Mouse (Mus musculus): ENCODE data around the gene Gk2.

Gene Gk2

DNA sequence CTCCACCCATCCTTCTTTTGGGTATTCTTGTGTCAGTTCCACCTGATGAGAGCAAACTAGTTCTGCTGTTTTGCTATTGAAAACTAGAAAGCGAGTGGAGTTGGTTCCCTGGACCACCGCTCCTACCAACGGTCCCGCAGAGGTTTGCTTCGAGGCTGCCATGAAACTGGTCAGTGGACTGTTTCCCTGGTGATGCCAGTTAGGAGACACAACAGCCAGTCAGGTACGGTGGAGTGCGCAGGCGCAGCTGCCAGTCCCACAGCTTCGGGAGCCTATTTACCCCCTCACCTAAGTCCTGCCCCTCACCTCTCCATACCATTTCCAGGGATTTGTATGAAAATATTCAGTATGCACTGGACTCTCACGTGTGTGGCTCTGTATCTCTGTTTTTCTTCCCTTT, at the start of gene Gk2:
Gk2 (minus strand) TSS at position 206 of the 400 bp plus-strand sequence.
- no peak for DNase-seq (ENCODE audit: extremely low read depth, low read depth)

DNA sequence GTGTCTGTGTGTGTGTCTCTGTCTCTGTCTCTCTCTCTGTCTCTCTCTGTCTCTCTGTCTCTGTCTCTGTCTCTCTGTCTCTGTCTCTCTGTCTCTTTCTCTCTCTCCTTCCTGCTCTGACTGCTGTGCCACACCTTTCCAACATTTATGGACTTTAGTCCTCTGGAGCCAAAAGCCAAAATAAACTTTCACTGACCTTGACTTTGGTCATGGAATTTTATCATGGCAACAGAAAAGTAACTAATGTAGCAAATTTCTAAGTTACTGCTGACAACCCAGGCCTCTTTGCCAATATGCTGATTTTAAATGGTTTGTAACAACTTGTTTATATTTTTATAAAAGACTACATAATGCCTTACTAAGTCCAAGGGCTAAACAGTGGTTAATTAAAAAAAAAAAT, 41.2 kb upstream of the Gk2 start:
- DNase-seq (ENCODE audit: extremely low read depth, low read depth), result no peak

DNA sequence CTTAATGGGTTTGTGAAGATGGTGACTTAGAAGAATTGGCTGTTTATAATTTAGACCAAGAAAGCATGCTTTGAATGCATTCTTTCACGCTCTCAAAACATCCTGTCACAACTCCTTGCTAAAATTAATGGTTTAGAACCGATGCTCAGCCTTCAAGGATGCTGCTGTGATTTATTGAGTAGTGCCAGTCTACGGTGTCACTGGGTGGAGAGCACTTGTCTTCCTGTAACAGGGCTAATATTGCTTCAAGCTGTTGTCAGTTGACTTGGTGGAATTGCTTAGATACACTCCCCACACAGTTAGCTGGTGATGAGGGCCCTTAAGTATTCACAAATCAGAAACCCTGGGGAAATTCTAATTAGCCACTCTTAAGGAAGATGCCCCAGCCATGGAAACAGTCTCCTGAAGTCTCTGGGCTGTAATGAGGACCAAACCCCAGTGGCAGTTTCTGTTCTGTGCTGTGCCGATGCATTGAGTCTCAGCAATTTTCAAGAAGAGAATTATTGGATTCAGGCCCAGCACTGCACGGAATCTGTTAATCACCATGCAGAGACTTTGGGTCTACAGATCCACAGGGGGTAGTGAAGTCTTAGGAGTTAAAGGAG, 38.8 kb upstream of the Gk2 start:
- no peak for DNase-seq (ENCODE audit: extremely low read depth, low read depth)

DNA sequence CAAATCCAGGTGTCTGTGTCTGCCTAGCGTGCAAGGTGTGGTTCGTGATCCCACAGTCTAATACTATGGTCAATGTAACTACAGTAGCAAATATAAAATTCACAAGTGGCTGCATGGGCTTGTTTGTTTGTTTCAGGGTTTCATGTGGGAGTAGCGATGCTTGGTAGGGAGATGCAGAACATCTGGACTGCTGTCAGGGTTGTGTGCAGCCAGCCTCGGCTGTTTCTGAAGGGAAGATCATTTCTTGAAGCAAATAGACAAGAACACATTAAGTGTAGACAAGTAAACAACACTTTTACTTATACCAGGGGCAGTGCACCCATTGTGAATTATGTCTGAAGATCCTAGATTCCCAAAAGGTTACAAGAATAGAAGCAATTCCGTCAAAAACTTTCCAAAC, 36.6 kb upstream of the Gk2 start:
- DNase-seq (ENCODE audit: extremely low read depth, low read depth), result no peak

DNA sequence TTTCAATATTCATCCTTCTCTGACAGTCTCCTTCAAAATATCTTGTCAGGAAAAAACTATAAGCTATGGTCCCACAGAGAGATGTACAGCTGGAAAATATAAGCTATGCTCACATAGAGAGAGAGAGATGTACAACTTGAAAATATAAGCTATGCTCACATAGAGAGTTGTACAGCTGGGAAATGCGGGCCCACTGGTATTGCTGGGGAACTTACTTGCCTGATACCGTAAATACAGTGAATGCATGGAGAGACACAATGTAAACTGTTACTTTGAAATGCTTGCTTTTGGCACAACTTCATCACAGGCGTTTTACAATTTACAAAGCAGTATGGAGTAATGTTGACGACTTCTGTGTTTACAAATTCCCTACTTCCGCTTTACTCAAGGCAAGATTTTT, 29.3 kb upstream of the Gk2 start:
- DNase-seq (ENCODE audit: extremely low read depth, low read depth), result no peak

DNA sequence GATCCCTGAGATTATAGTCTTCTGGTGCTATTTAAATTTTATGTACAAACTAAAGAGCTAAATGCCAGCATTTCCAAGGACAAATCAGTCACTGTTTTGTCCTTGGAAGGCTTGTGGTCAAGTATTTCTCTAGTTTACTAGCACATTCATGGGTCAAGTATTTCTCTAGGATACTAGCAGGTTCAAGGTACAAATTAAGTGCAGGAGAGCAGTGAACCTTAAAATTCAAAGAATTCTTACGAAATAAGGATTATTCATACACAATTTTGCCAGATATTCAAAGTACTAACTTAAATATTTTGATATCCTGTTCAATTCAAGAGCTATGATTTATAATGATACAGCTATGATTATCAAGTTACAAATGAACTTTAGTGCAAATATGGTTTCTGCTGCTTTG, 23.2 kb upstream of the Gk2 start:
- no peak for DNase-seq (ENCODE audit: extremely low read depth, low read depth)

DNA sequence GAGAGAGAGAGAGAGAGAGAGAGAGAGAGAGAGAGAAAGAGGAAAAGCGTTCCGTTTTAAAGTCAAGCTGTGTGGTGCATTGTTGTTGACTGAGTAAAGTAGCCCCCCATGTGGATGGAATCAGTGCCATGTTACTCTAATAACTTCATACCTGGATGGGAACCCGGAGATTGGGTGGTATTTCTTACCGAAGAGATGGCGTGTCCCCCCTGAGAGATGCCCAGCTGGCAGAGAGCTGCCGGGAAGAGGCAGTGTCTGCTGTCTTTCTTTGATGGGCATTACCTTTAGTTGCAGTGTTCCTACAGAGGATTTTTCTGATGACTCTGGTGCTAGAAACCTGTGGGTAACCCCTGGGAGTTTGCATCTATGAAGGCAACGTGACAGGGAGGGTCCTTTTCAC, 10.4 kb upstream of the Gk2 start:
- no peak for DNase-seq (ENCODE audit: extremely low read depth, low read depth)

DNA sequence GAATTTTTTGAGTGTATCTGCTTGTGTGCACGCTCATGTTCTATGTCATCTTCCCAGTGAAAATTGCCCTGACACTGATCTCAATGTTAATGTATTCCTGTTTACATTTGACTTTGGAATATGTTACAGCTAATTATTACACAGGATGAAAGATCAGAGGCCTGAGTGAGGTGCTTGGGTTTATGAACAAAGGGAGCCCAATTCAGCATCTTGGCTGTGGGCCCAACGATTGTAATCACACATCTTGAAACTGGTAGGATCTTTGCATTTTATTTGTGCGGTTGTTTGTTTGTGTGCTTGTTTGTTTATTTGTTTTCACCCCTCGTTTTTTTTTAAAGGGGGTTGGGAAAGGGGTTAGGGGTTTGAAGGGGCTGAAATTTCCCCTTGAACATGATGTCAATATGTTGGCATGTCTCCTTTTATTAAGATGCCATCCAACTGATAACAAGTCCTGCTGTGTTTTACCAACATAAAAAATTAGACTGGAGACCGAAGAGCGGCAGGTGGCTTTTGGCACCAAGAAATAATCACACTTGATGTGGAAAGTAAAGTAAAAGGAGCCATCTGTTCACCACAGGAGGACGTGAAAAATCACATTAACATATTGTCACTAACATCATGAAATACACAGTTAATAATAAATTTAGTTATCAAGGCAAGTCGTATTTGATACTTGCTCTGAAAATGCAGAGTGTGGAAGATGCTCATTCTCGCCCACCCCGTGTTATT, 9.8 kb upstream of the Gk2 start:
- no peak for DNase-seq (ENCODE audit: extremely low read depth, low read depth)

DNA sequence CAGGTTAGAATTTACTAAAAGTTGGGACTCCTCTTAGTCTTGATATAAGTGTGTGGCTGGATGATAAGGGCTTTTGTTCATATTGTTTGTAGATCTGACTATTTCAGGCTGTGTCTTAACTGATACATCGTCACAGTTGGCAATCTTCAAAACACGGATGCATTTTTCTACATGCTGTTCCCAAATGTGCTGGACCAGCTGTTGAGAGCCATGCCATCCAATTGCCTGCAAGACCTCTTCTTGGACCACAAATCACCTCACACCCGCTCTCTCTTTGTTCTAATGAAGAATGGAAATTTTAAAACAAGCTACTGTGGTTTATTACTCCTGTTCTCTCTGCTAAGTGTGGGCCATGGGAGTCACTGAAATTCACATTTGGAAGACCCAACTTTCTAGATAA, 9.1 kb upstream of the Gk2 start:
- no peak for DNase-seq (ENCODE audit: extremely low read depth, low read depth)

DNA sequence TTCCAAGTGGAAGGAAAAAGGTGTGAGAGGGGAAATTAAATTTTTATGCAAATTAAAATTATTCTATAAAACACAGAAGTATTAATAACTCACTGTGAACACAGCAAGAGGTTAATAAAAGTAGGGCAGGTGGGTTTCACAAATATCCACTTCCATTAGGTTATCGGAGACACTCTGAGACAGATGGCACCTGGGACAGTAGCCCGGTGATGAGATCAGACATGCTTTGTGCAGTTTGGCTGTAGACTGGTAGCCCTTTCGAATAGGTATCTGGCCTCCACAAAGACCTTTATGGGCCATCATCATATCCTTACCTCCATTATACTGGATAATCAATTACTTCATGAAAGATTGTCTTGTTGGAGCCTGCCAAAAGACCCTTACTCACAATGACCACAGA, 6.0 kb upstream of the Gk2 start:
- no peak for DNase-seq (ENCODE audit: extremely low read depth, low read depth)

DNA sequence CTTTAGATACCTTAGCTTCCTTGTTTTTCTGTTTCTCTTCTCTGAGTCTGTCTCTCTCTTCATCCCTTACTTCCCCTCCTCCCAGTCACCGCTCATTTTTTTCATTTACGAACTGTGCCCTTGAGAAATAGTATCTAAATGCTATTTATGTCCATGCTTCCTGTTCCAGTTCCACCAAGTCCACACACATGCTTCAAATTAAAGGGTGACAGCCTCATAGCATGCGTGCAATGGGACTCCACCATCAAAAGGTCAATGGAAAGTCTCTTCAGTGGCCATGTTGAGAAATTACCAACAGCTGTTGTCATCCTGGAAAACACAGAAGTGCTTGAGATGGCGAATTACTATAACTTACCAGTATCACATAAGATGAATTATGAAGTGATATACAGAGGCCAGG, 5.4 kb downstream of the Gk2 start:
- no peak for DNase-seq (ENCODE audit: extremely low read depth, low read depth)

DNA sequence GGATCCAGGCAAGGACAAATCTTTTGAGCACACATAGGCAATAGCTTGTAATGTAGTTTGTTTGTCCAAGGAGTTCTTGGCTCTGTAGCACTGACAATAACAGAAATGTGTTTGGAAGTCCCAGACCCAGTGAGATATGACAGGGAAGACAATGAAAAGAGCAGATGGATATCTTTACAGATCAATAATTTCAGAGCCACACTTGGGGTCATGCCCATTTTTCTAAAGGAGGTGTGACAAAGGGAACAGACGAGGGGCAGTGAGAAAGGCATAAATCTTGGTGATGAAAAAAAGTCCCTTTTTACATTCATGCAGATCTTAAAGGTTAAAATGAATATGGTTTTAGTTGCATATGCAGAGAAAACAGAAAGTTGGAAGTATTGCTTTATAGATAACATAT, 12.6 kb downstream of the Gk2 start:
- DNase-seq (ENCODE audit: extremely low read depth, low read depth), result no peak

DNA sequence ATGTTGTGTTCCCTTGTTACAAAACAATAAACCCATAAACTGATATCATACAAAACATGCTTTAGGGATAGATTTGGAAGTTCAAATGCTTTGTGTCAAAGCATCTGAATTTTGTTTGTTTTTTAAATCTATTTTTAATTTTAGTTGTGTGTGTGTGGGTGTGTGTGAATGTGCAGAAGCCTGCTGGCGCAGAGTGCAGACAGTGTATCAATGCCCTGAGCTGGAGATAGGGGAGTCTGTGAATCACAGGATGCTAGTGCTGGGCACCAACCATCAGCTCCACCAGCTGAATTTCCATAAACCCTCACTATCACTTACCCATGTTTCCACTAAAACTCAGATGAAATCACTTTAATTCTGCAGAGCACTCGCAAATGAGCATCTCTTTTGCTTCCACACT, 24.3 kb downstream of the Gk2 start:
- no peak for DNase-seq (ENCODE audit: extremely low read depth, low read depth)

DNA sequence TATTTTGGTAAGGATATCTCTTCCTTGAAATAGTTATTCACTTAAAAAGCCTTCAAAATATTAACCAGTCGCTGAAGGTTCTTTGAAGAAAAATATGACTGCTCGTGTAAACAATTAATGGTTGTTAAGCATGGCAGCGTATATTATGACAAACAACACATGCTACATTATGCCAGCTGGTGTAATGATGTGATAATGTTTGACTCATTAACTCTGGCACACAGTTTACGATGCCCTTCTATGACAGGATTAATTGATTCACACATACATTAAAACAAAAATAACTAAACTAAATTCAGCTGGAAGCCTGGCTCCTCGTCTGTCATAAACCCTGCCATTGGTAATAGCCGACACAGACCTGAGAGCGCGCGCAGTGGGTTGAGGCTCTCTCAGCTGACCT, 26.8 kb downstream of the Gk2 start:
- no peak for DNase-seq (ENCODE audit: extremely low read depth, low read depth)

DNA sequence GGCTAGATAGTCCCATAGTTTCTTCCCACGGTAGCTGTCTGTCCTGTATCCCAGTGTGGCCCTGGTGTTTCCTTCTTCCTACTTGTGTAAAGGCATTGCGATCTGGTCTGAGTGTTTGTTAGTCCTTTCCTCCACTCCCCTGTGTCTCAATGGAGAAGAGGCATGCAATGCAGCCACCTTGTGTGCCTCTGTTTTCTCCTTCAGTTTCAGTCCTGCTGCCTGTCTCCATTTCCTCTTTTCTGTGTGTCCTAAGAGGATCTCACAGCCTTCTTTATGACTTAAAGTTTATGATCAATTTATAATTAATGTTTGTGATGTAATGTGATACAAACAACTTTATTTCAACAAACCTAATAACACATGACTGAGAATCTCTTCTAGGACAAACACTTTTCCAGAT, 35.2 kb downstream of the Gk2 start:
- no peak for DNase-seq (ENCODE audit: extremely low read depth, low read depth)

DNA sequence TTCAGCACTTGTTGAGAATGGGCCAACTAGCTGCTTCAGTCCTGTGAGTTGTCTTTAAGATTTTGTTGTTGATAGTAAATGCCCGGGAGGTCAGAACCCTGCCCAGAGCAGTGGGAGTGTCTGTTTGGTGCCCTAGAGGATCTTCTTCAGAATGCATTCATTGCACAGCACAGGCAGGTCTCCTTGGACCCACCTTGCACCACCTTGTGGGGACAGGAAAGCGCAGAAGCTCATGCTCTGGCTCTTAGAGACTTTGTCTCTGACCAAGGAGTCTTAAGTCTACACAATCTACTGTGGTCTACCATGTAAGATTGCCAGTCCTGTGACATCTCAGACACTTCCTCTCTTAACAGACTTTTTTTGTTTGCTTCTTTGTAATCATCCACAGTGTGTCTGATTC, 39.6 kb downstream of the Gk2 start:
- DNase-seq (ENCODE audit: extremely low read depth, low read depth), result no peak

DNA sequence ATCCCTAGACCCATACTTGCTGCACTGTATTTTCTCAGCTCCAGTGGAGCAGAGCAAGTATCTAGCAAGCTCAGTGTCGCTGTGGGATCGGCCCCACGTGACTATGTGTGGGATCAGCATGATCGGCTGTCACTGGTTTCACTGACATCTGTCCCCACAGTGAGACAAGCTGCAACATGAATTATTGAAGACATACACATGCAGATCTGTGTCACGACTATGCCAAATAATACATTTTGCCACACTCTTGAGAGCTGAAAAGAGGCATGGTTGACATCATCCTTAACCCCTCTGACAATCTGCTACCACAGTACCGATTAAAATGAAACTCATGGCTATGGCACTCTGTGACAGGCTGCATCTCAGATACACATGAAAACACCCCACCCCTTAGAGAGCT, 41.0 kb downstream of the Gk2 start:
- DNase-seq (ENCODE audit: extremely low read depth, low read depth), result no peak

DNA sequence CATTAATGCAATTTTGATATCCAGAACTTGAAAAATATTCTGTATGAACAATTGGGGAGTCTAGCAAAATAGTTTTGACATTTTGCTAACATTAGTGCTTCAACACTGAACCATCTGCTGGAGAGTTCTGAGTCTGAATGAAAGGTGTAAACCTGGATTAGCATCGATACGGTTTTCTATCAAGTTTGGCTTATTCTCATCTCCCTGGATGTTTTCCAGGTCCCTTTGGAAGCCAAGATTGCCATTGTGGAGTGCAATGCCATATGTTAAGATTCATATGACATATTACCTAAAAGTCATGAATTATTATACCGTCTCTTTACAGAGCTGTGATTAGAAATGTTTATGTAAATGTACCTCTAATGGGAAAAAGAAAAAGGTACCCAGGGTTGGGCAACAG, 43.1 kb downstream of the Gk2 start:
- no peak for DNase-seq (ENCODE audit: extremely low read depth, low read depth)

DNA sequence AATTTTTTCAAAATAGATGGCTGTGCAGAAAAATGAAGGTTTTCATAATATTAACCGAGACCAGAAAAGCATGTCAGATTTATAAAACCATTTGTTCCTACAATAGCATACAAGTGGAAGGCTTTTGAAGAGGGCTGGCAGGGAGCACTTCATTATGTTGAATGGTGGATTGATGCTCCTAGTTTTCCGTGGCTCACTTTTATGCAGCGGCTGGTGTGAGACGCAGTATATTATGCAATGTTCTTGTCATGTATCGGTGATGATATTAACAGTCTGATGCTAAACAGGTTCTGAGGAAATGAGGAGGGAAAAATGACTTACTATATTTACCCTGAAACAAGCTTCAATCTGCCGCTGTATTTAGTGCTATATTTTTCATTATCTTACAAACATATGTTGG, 46.6 kb downstream of the Gk2 start:
- no peak for DNase-seq (ENCODE audit: extremely low read depth, low read depth)

DNA sequence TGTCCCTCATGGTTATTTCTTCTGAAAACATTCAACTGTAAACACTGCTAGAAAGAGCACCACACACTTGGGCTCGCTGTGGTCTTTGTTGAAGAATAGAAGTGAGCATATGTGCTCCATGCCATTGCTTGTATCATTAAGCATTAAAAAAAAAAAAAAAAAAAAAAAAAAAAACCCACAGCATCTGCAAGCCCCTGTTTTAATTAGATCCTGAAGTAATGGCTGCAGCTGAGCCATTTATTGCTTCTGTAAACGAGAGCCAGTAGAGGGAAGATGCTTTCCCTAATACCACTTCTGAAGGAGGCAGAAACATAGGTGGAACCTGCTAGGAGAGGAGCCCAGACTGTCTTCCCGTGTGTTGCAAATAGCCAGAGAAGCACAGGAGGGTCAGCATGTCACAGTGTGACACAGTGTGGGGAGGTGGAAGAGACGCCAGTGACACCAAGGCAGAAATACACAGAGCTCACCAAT, 47.6 kb downstream of the Gk2 start:
- no peak for DNase-seq (ENCODE audit: extremely low read depth, low read depth)

All from MEL-GATA-1-ER (cell line).